Mouse (Mus musculus): ENCODE measurements at regions not wholly inside any gene's neighbourhood (a gene's known extent, or its start where the extent isn't known, plus 50 kb on each side); places are given as distances from the start of the nearest gene placed in this dataset.

- Histone ChIP-seq H3K27ac (no peak overlapping the region), H3K4me2 (no peak overlapping the region), H3K9me3 (no peaks in the 10 kb centered on the region), H3K4me3 (replicated peaks) (no peak overlapping the region), H3K9ac (no peak overlapping the region), H3K36me3 (no peaks in the 10 kb centered on the region), H3K27me3 (replicated peaks) (no peaks in the 10 kb centered on the region), H3K4me1 (no peaks in the 10 kb centered on the region)
- no peak for ATAC-seq (ENCODE audit: insufficient read depth, low FRiP score, low read depth)
- 52% methylated on average over 9 of the region's 9 CpGs for WGBS
These were observed 225.8 kb downstream of the Usp25 start for GRCm38 (mm10) chr16:77239176-77239790.

- no peak overlapping the region for H3K4me2 ChIP-seq
- H3K4me3 ChIP-seq (replicated peaks) = no peak overlapping the region
- peak; percentile 56; the same call in 1 of the 2 replicates for ATAC-seq (ENCODE audit: insufficient read depth, low FRiP score, low read depth)
- H3K9ac ChIP-seq = no peak overlapping the region
- H3K36me3 ChIP-seq = no peaks in the 10 kb centered on the region
- no peaks in the 10 kb centered on the region for H3K27me3 ChIP-seq (replicated peaks)
- H3K27ac ChIP-seq = no peak overlapping the region
- WGBS = 60% methylated on average over 13 of the region's 13 CpGs
- H3K4me1 ChIP-seq = no peaks in the 10 kb centered on the region
- H3K9me3 ChIP-seq = no peaks in the 10 kb centered on the region
These were observed 225.1 kb downstream of the Usp25 start for GRCm38 (mm10) chr16:77238358-77239175.

- no peak for ATAC-seq (ENCODE audit: insufficient read depth, low FRiP score, low read depth)
These were observed 224.3 kb downstream of the Usp25 start for GRCm38 (mm10) chr16:77237631-77238357.

GRCm38 (mm10) chr16:77237272-77237603, 223.7 kb downstream of the Usp25 start:
- Histone ChIP-seq H3K27me3 (replicated peaks) (no peaks in the 10 kb centered on the region), H3K4me1 (no peaks in the 10 kb centered on the region), H3K27ac (no peak overlapping the region), H3K4me2 (peak overlapping the region; percentile 45), H3K9ac (no peak overlapping the region), H3K36me3 (no peaks in the 10 kb centered on the region), H3K9me3 (no peaks in the 10 kb centered on the region), H3K4me3 (replicated peaks) (peak overlapping the region; percentile 19; the same call in 1 of the 2 replicates)
- no peak for ATAC-seq (ENCODE audit: insufficient read depth, low FRiP score, low read depth)
- 62% methylated on average over 2 of the region's 2 CpGs for WGBS

More at GRCm38 (mm10) chr16:77237631-77238357, 224.3 kb downstream of the Usp25 start:
- Histone ChIP-seq H3K9me3 (no peaks in the 10 kb centered on the region), H3K36me3 (no peaks in the 10 kb centered on the region), H3K27me3 (replicated peaks) (no peaks in the 10 kb centered on the region), H3K4me2 (no peak overlapping the region), H3K27ac (no peak overlapping the region), H3K9ac (no peak overlapping the region), H3K4me1 (no peaks in the 10 kb centered on the region), H3K4me3 (replicated peaks) (no peak overlapping the region)
- 57% methylated on average over 7 of the region's 7 CpGs for WGBS

GRCm38 (mm10) chr16:77236509-77237271, 223.2 kb downstream of the Usp25 start:
- H3K4me2 ChIP-seq = peak overlapping the region; percentile 45
- H3K4me1 ChIP-seq = no peaks in the 10 kb centered on the region
- peak overlapping the region; percentile 19 for H3K4me3 ChIP-seq (replicated peaks)
- H3K9me3 ChIP-seq = no peaks in the 10 kb centered on the region
- 34% methylated on average over 13 of the region's 13 CpGs for WGBS
- peak; percentile 35; the same call in 1 of the 2 replicates for ATAC-seq (ENCODE audit: insufficient read depth, low FRiP score, low read depth)
- no peak overlapping the region for H3K27ac ChIP-seq
- no peak overlapping the region for H3K9ac ChIP-seq
- no peaks in the 10 kb centered on the region for H3K36me3 ChIP-seq
- no peaks in the 10 kb centered on the region for H3K27me3 ChIP-seq (replicated peaks)

GRCm38 (mm10) chr16:77236021-77236420, 222.5 kb downstream of the Usp25 start:
- H3K27me3 ChIP-seq (replicated peaks) = no peaks in the 10 kb centered on the region
- no peak overlapping the region for H3K4me3 ChIP-seq (replicated peaks)
- 90% methylated on average over 4 of the region's 4 CpGs for WGBS
- H3K4me2 ChIP-seq = no peak overlapping the region
- ATAC-seq (ENCODE audit: insufficient read depth, low FRiP score, low read depth) = no peak
- H3K9me3 ChIP-seq = no peaks in the 10 kb centered on the region
- H3K36me3 ChIP-seq = no peaks in the 10 kb centered on the region
- no peak overlapping the region for H3K9ac ChIP-seq
- H3K27ac ChIP-seq = no peak overlapping the region
- H3K4me1 ChIP-seq = no peaks in the 10 kb centered on the region

GRCm38 (mm10) chr16:77235449-77235848, 221.9 kb downstream of the Usp25 start:
- Histone ChIP-seq H3K4me2 (no peak overlapping the region), H3K4me3 (replicated peaks) (no peak overlapping the region), H3K27me3 (replicated peaks) (no peaks in the 10 kb centered on the region), H3K4me1 (no peaks in the 10 kb centered on the region), H3K9me3 (no peaks in the 10 kb centered on the region), H3K27ac (no peak overlapping the region), H3K36me3 (no peaks in the 10 kb centered on the region), H3K9ac (no peak overlapping the region)
- no peak for ATAC-seq (ENCODE audit: insufficient read depth, low FRiP score, low read depth)
- 82% methylated on average over 5 of the region's 5 CpGs for WGBS
